23 mouse cellular contexts compared by ENCODE assay signal in genomic region chr14:29278401-29278800, GRCm38 (mm10).
"Had no signal": no experiment of that assay in that cellular context is flagged by ENCODE, and none has a peak within 500 bp of the region (broad histone marks: within the 10 kb centered on the region; RNA-seq: fewer than 3 reads in every experiment).

No protein-coding gene starts in this region.

- H3K4me2 ChIP-seq: heart, embryonic 11.5 days; heart, embryonic 13.5 days; heart, embryonic 15.5 days; hindbrain, embryonic 13.5 days; hindbrain, embryonic 15.5 days; kidney, embryonic 15.5 days; limb, embryonic 13.5 days; limb, embryonic 15.5 days; liver, embryonic 12.5 days had no signal

- H3K9ac ChIP-seq: heart, embryonic 13.5 days; heart, embryonic 15.5 days; hindbrain, embryonic 13.5 days; hindbrain, embryonic 15.5 days; kidney, embryonic 15.5 days; limb, embryonic 13.5 days; limb, embryonic 15.5 days; liver, embryonic 12.5 days had no signal

- H3K9me3 ChIP-seq: heart, embryonic 13.5 days; heart, embryonic 15.5 days; hindbrain, embryonic 13.5 days; hindbrain, embryonic 15.5 days; kidney, embryonic 15.5 days; limb, embryonic 13.5 days; limb, embryonic 15.5 days; liver, embryonic 12.5 days had no signal

- DNase-seq: gastrocnemius, postnatal 36 days; heart, adult 11 months; heart, adult 2 months; heart, postnatal 36 days; kidney, adult 11 months; kidney, adult 2 months; kidney, adult 9 months; kidney, postnatal 14 days; kidney, postnatal 36 days; layer of hippocampus, adult 9-11 months; layer of hippocampus, postnatal 36 days had no signal

- H3K36me3 ChIP-seq: heart, embryonic 13.5 days; heart, embryonic 15.5 days; hindbrain, embryonic 13.5 days; hindbrain, embryonic 15.5 days; kidney, embryonic 15.5 days; limb, embryonic 13.5 days; limb, embryonic 15.5 days; liver, embryonic 12.5 days had no signal

- H3K4me1 ChIP-seq: heart, embryonic 15.5 days; hindbrain, embryonic 13.5 days; hindbrain, embryonic 15.5 days; kidney, embryonic 15.5 days; limb, embryonic 15.5 days; liver, embryonic 12.5 days had no signal

- H3K27ac ChIP-seq: heart, adult 2 months; heart, embryonic 13.5 days; heart, embryonic 15.5 days; hindbrain, embryonic 13.5 days; hindbrain, embryonic 15.5 days; hindbrain, postnatal 0 days; kidney, embryonic 15.5 days; kidney, postnatal 0 days; limb, embryonic 13.5 days; limb, embryonic 15.5 days; liver, embryonic 12.5 days had no signal

- H3K27me3 ChIP-seq: heart, embryonic 13.5 days; heart, embryonic 15.5 days; hindbrain, embryonic 13.5 days; hindbrain, embryonic 15.5 days; kidney, embryonic 15.5 days; limb, embryonic 13.5 days; limb, embryonic 15.5 days; liver, embryonic 12.5 days had no signal

- ATAC-seq: hindbrain, postnatal 0 days; intestine, embryonic 16.5 days; liver, embryonic 12.5 days had no signal

- H3K4me3 ChIP-seq: heart, adult 2 months; heart, embryonic 13.5 days; heart, embryonic 15.5 days; hindbrain, embryonic 13.5 days; hindbrain, embryonic 15.5 days; kidney, embryonic 15.5 days; limb, embryonic 13.5 days; limb, embryonic 15.5 days; liver, embryonic 12.5 days had no signal
